Mouse (Mus musculus) limb, embryonic 14.5 days (tissue): ENCODE measurements around the gene Aldh1a3. TPM values are rescaled to one million over a fixed set of nuclear protein-coding genes. Genes with fewer than 3 reads are reported as not detected.

Experiments used
- ATAC-seq: fragments of 200-750 bp; cut with Nextera tagmentation; 2 replicates; pipeline ENCODE4 v1.8.0; 2017; ENCODE audit warnings: low read depth, moderate number of reproducible peaks, moderate TSS enrichment; ENCODE audit not compliant: low FRiP score
- DNase-seq: peaks from one replicate; pipeline ENCODE4 v3.0.0-alpha.2; 2015; ENCODE audit warnings: low spot score
- H3K27ac ChIP-seq: fragments of 300-500 bp; sonication (generic); replicated peaks from 2 replicates; pipeline ENCODE4 v1.5.1; 2014; ENCODE audit warnings: low read depth, mild to moderate bottlenecking, low read length, moderate library complexity, mixed read lengths
- H3K27me3 ChIP-seq: fragments of 300-500 bp; sonication (generic); 2 replicates; pipeline ENCODE4 v1.6.1; 2014; ENCODE audit warnings: low read length, mixed read lengths; ENCODE audit not compliant: control insufficient read depth, insufficient read depth
- H3K36me3 ChIP-seq: fragments of 300-500 bp; sonication (generic); 2 replicates; pipeline ENCODE4 v1.6.1; 2014; ENCODE audit warnings: mild to moderate bottlenecking, low read length, moderate library complexity, mixed read lengths; ENCODE audit not compliant: control insufficient read depth, insufficient read depth
- H3K4me1 ChIP-seq: fragments of 300-500 bp; sonication (generic); 2 replicates; pipeline ENCODE4 v1.6.1; 2014; ENCODE audit warnings: antibody characterized with exemption, low read length, mixed read lengths; ENCODE audit not compliant: control insufficient read depth, insufficient read depth
- H3K4me2 ChIP-seq: fragments of 300-500 bp; sonication (generic); replicated peaks from 2 replicates; pipeline ENCODE4 v1.6.1; 2014; ENCODE audit warnings: low read depth, mild to moderate bottlenecking, low read length, moderate library complexity; ENCODE audit not compliant: severe bottlenecking
- H3K4me3 ChIP-seq: fragments of 300-500 bp; sonication (generic); replicated peaks from 2 replicates; pipeline ENCODE4 v1.5.1; 2014; ENCODE audit warnings: low read length
- H3K9ac ChIP-seq: fragments of 300-500 bp; sonication (generic); 2 replicates; pipeline ENCODE4 v1.6.1; 2014; ENCODE audit warnings: mild to moderate bottlenecking, low read depth, low read length, moderate library complexity; ENCODE audit not compliant: severe bottlenecking
- H3K9me3 ChIP-seq: fragments of 300-500 bp; sonication (generic); 2 replicates; pipeline ENCODE4 v1.6.1; 2016; ENCODE audit warnings: low read length; ENCODE audit not compliant: control insufficient read depth
- POLR2A ChIP-seq: fragments of 200-500 bp; IDR thresholded peaks from 2 replicates; pipeline ENCODE4 v1.8.0; 2012; ENCODE audit warnings: inconsistent platforms, mild to moderate bottlenecking, moderate library complexity, borderline replicate concordance; ENCODE audit not compliant: insufficient read depth, insufficient read length; ENCODE audit errors: extremely low read depth
- WGBS: fragments of 180-500 bp; shearing (Covaris S2); extraction: QIAGEN DNeasy Blood & Tissue Kit; methylation state at CpG from one replicate; pipeline ENCODE4 v1.1.7; 2014; 5-methylcytosine and 5-hydroxymethylcytosine counted together
- polyA plus RNA-seq, 2 experiments: library from polyadenylated mRNA; depleted of rRNA in 1 of 2; stranded (reverse) in 1 of 2; unstranded in 1 of 2; fragments of >200 nt; fragmentation: Nextera tagmentation in 1 of 2; extraction: Ambion mirVana in 1 of 2; gene quantifications; 2 replicates each; pipeline versions ENCODE4 v1.2.1 to v1.2.3; 2012 to 2014

Gene Aldh1a3
- polyA plus RNA-seq, 2 experiments, result 8.1 to 10.2 TPM

DNA sequence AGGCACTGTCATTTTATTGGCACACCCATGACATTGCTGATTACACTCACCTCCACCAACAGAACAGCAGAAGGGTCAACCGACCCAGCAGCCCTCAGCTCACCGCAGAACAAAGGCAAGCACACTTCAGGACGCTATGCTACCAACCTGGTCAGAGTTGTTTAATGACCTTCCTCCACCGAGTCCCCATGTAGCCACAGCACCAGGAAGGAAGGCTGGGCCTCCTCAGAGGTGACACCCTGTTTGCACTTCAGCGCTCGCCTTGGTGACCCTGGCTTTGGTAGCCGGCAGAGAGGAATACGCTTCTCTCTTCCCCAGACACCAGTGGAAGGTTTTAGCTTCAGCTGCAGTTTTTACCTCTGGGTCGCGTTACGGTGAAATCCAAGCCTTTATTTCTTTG lies 77.6 kb downstream of the Aldh1a3 start:
- ATAC-seq (no peak), DNase-seq (no peak)
- no peaks in the 10 kb centered on the region for H3K36me3 ChIP-seq
- TF ChIP-seq POLR2A, result no peak
- H3K27me3 ChIP-seq, result no peaks in the 10 kb centered on the region
- WGBS, result 51% methylated on average over 11 of the region's 11 CpGs
- no peak overlapping the region for H3K4me2 ChIP-seq
- H3K4me1 ChIP-seq, result no peaks in the 10 kb centered on the region
- no peaks in the 10 kb centered on the region for H3K9me3 ChIP-seq
- H3K27ac ChIP-seq, result no peak overlapping the region
- H3K4me3 ChIP-seq, result no peak overlapping the region
- no peak overlapping the region for H3K9ac ChIP-seq

DNA sequence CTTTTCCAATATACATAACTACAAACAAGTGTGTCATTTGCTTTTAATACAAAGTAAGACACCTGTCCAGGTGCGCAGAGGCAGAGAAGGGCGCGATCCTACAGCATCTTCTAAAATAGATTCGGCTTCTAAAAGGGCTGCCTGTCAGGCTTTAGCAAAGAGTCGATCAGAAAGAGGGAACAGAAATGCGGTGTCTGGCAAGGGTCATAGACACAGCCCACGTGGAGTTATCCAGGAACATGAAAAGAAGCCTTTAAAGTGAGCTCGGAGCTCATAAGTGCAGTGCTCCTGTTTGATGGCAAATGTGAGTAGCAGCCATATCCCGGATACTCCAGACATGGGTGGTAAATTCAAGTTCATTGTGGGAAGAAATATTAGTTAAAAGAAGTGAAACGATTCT lies 78.7 kb downstream of the Aldh1a3 start:
- DNase-seq, result no peak
- H3K27me3 ChIP-seq, result no peaks in the 10 kb centered on the region
- no peak for TF ChIP-seq POLR2A
- no peaks in the 10 kb centered on the region for H3K4me1 ChIP-seq
- H3K9me3 ChIP-seq, result no peaks in the 10 kb centered on the region
- H3K4me3 ChIP-seq, result no peak overlapping the region
- no peak overlapping the region for H3K9ac ChIP-seq
- H3K4me2 ChIP-seq, result no peak overlapping the region
- 74% methylated on average over 10 of the region's 10 CpGs for WGBS
- no peak overlapping the region for H3K27ac ChIP-seq
- no peak for ATAC-seq
- H3K36me3 ChIP-seq, result no peaks in the 10 kb centered on the region

DNA sequence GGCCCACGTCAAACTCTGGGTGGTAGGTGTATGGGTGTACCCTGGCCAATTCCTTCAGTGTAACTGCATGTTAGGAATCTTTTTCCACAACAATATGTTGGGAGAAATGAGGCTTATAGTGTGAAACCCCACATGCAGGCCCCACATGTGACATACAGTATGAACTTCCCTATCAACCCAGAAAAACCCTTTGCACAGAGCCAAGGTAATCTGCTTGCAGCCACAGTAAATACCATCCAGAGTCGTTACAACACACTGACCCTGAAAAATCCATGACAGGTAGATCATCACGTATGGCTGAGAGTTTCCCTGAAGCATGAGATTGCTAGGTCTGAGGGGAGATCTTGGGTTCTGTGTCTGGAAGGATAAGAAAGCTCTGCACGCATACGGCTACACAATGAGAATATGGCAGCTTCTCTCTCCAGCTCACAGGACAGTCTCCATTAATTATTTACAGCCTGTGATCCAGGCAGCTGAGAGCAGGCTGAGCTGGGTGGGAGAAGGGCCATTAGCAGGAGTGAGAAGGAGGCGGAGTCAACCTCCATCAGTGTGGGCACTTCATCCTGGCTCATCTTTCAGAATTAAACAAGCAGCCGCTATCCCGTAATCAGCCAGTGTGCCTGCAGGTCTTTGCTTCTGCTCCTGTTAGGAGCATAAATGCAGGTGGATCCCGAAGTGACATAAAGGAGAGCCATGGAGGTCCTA lies 80.2 kb downstream of the Aldh1a3 start:
- DNase-seq (no peak), ATAC-seq (no peak)
- no peaks in the 10 kb centered on the region for H3K27me3 ChIP-seq
- no peak overlapping the region for H3K9ac ChIP-seq
- H3K27ac ChIP-seq, result no peak overlapping the region
- no peak overlapping the region for H3K4me2 ChIP-seq
- TF ChIP-seq POLR2A, result no peak
- no peak overlapping the region for H3K4me3 ChIP-seq
- WGBS, result 42% methylated on average over 9 of the region's 9 CpGs
- no peaks in the 10 kb centered on the region for H3K36me3 ChIP-seq
- peaks cover 3% of the 10 kb centered on the region; the same call in 1 of the 2 replicates for H3K4me1 ChIP-seq
- H3K9me3 ChIP-seq, result no peaks in the 10 kb centered on the region

DNA sequence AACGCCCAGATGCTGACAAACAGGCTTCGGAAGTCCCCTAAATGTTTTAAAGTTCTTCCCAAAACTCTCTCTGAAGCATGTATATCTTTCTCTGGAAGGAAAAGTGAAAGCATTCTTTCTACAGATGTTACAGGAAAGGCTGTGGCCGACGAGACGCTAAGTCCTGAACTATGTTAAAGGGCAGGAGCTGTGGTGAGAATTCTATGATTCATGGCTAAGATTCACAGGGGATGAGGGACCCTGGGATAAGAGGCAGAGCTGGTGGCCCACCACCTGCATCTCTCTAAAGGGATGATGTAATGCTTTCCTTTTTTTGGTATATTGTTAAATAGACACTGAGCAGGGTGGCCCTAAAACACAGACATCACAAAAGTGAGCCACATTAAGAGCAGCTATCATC lies 84.0 kb downstream of the Aldh1a3 start:
- ATAC-seq, result no peak
- H3K4me1 ChIP-seq, result peaks cover 15% of the 10 kb centered on the region
- H3K9me3 ChIP-seq, result no peaks in the 10 kb centered on the region
- no peaks in the 10 kb centered on the region for H3K27me3 ChIP-seq
- no peak for DNase-seq
- no peak overlapping the region for H3K4me2 ChIP-seq
- H3K9ac ChIP-seq, result no peak overlapping the region
- no peaks in the 10 kb centered on the region for H3K36me3 ChIP-seq
- TF ChIP-seq POLR2A, result no peak
- H3K27ac ChIP-seq, result no peak overlapping the region
- 55% methylated on average over 5 of the region's 5 CpGs for WGBS
- H3K4me3 ChIP-seq, result no peak overlapping the region

DNA sequence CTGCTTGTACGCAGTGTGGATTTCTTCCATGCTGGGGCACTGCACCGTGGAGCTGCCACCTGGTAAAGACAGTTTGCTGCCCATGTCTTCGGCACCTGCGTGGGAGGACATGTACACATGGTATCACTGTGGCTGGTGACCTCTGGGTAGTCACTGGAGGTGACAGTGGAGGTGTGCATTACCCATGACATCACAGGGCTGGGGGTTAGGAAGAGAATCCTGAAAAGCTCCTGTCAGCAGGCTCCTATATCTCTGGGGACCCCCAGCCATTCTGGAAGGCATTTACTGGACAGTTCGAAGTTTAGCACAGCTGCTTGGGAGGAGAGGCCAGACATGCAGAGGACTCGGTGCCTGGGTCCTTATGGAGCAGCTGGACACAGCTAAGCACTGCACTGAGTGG lies 84.5 kb downstream of the Aldh1a3 start:
- Histone ChIP-seq H3K27me3 (no peaks in the 10 kb centered on the region), H3K4me3 (no peak overlapping the region), H3K36me3 (no peaks in the 10 kb centered on the region), H3K27ac (no peak overlapping the region), H3K4me1 (peaks cover 15% of the 10 kb centered on the region), H3K9me3 (no peaks in the 10 kb centered on the region), H3K4me2 (no peak overlapping the region), H3K9ac (no peak overlapping the region)
- no peak for TF ChIP-seq POLR2A
- 82% methylated on average over 6 of the region's 6 CpGs for WGBS
- no peak for DNase-seq
- no peak for ATAC-seq
